Mouse (Mus musculus) megakaryocyte, adult 5-6 weeks (primary cell): ENCODE measurements around the gene Pcmt1. TPM values are rescaled to one million over a fixed set of nuclear protein-coding genes. Genes with fewer than 3 reads are reported as not detected.

Source experiments
- ATAC-seq: 2 replicates; pipeline ENCODE4 v1.8.0; 2016; ENCODE audit warnings: mild to moderate bottlenecking, inconsistent platforms; ENCODE audit not compliant: poor library complexity, severe bottlenecking
- total RNA-seq, 2 experiments: library from RNA; stranded (forward) in 1 of 2; stranded (reverse) in 1 of 2; fragments of 153-499, 151-499 nt in 1 of 2; fragments of 221-1000, 200-1000 nt in 1 of 2; gene quantifications; 2 replicates each; pipeline versions ENCODE4 v1.2.3 to v1.2.4; 2015 to 2017

Gene Pcmt1
- total RNA-seq, 2 experiments from 2014 or later, result 66.4 to 73.6 TPM

DNA sequence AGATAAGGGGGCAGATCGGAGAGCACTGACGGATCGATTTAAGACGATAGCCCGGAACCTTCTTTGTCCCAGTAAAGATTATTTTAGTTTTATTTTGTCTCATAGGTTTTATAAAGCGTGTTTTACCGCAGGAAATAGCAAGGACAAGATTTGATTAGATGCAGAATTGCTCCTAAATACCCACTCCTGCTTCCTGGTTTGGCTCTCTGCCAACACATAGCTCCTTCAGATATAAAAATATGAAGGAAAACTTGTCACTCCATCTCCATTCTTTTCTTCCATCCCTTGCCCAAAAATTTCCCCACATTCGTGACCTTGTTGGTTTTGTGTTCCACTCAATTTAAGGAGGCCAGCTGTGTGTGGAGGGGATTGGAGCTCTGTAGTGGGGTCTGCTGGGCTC is 90.1 kb downstream of the Pcmt1 start:
- no peak for ATAC-seq

GRCm38 (mm10) chr10:7590234-7590689 is 90.7 kb downstream of the Pcmt1 start:
- no peak for ATAC-seq

DNA sequence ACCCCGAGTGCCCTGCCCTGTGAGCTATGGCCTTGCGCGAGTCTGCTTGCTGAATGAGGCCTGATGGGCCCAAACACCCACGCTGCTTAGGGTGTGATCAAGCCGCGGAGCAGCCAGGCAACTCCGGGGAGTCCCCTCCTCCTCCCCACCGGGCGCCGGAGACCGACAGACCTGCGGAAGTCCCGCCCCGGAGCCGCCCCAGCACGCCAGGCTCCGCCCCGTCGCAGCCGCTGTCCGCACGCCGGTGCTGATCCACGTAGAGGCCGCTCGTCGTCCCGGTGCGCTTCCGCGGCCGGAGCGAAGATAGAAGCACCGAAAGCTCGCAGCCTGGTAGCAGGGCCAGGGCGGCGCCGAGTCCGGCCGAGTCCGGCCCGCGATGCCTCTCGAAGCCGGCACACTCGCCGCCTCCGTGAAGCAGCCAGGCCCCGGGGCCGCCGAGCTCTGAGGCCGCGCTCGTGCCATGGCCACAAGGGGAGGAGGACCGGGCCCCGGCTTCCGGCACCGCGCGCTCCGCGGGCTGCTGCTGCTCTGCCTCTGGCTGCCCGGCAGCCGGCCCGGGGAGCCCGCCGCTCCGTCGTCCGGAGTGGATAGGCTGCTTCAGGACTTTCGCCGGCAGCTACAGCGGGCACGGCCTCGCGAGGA is 91.2 kb downstream of the Pcmt1 start, which contains the start of gene Lrp11:
TSS of gene Lrp11 (plus strand) at position 209 of the 642 bp plus-strand sequence.
- ATAC-seq, result peak; percentile 100

GRCm38 (mm10) chr10:7586771-7587170 is 94.2 kb downstream of the Pcmt1 start:
- no peak for ATAC-seq

GRCm38 (mm10) chr10:7582891-7583557 is 97.9 kb downstream of the Pcmt1 start:
- no peak for ATAC-seq

GRCm38 (mm10) chr10:7582157-7582890 is 98.6 kb downstream of the Pcmt1 start:
- ATAC-seq, result no peak

DNA sequence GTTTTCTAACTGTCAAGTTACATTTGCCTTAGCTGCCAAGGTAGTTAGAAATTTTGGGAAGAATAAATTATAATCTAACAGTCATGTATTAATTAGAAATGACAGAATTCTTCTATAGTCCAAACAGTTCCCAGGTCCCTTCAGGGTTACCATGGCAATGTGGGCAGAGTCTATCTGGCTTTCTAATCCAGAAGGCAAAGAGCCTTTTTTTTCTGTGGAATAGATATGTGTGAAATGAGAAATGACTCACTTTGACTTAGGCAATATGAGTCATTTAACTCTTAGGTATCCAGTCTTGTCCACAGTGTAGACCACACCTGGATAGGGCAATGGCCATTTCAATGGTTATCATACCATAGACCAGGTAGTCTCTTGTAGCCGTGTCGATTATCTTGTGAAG is 99.5 kb downstream of the Pcmt1 start:
- no peak for ATAC-seq

Other genes with a start within 250 kb of the Pcmt1 start
- 21.5 and 30.5 TPM in 2 replicates for gene Ulbp1, start 207.5 kb downstream of the Pcmt1 start, total RNA-seq (2015)
- 23.6 and 31.1 TPM in 2 replicates for gene Ulbp1, start 207.5 kb downstream of the Pcmt1 start, total RNA-seq (2017)
- 0.13 and 0.27 TPM in 2 replicates for gene Lrp11, start 91.3 kb downstream of the Pcmt1 start, total RNA-seq (2015)
- gene Lrp11, start 91.3 kb downstream of the Pcmt1 start, total RNA-seq (2017), result 0.26 and 2.2 TPM in 2 replicates
- gene Nup43, start 13.6 kb downstream of the Pcmt1 start, total RNA-seq (2015), result 12.3 and 20.3 TPM in 2 replicates
- 9.9 and 10.1 TPM in 2 replicates for gene Nup43, start 13.6 kb downstream of the Pcmt1 start, total RNA-seq (2017)
- 20.1 and 20.2 TPM in 2 replicates for gene Lats1, start 78 bp upstream of the Pcmt1 start, total RNA-seq (2015)
- gene Lats1, start 78 bp upstream of the Pcmt1 start, total RNA-seq (2017), result 12.6 and 16.4 TPM in 2 replicates
- 68.2 and 90.5 TPM in 2 replicates for gene Katna1, start 44.9 kb upstream of the Pcmt1 start, total RNA-seq (2015)
- 48.8 and 59.5 TPM in 2 replicates for gene Katna1, start 44.9 kb upstream of the Pcmt1 start, total RNA-seq (2017)
- 47.8 and 54.0 TPM in 2 replicates for gene Ginm1, start 111.7 kb upstream of the Pcmt1 start, total RNA-seq (2015)
- 58.8 and 74.6 TPM in 2 replicates for gene Ginm1, start 111.7 kb upstream of the Pcmt1 start, total RNA-seq (2017)
- 36.4 and 39.4 TPM in 2 replicates for gene Ppil4, start 111.8 kb upstream of the Pcmt1 start, total RNA-seq (2015)
- 73.5 and 79.8 TPM in 2 replicates for gene Ppil4, start 111.8 kb upstream of the Pcmt1 start, total RNA-seq (2017)
- gene Zc3h12d, start 151.3 kb upstream of the Pcmt1 start, total RNA-seq (2015), result 5.3 and 7.3 TPM in 2 replicates
- 9.3 and 11.3 TPM in 2 replicates for gene Zc3h12d, start 151.3 kb upstream of the Pcmt1 start, total RNA-seq (2017)